Mouse (Mus musculus): ENCODE measurements around the gene Esam. TPM values are rescaled to one million over a fixed set of nuclear protein-coding genes. Genes with fewer than 3 reads are reported as not detected.

Esam gene
- total RNA-seq, 2 experiments from 2014 or later = 30.3 to 31.5 TPM

GRCm38 (mm10) chr9:37530031-37530887, 2.4 kb downstream of the Esam start:
- no peak for DNase-seq (ENCODE audit: low spot score in 2 of 2)

- DNase-seq (ENCODE audit: low spot score in 2 of 2) = peak; percentile 55 to 59
Observed at GRCm38 (mm10) chr9:37530888-37531705, 3.2 kb downstream of the Esam start.

- no peak for DNase-seq (ENCODE audit: low spot score in 2 of 2)
Observed at GRCm38 (mm10) chr9:37536851-37537250, 9.0 kb downstream of the Esam start.

- no peak for DNase-seq (ENCODE audit: low spot score in 2 of 2)
Observed at GRCm38 (mm10) chr9:37537658-37538250, 9.9 kb downstream of the Esam start.

DNA sequence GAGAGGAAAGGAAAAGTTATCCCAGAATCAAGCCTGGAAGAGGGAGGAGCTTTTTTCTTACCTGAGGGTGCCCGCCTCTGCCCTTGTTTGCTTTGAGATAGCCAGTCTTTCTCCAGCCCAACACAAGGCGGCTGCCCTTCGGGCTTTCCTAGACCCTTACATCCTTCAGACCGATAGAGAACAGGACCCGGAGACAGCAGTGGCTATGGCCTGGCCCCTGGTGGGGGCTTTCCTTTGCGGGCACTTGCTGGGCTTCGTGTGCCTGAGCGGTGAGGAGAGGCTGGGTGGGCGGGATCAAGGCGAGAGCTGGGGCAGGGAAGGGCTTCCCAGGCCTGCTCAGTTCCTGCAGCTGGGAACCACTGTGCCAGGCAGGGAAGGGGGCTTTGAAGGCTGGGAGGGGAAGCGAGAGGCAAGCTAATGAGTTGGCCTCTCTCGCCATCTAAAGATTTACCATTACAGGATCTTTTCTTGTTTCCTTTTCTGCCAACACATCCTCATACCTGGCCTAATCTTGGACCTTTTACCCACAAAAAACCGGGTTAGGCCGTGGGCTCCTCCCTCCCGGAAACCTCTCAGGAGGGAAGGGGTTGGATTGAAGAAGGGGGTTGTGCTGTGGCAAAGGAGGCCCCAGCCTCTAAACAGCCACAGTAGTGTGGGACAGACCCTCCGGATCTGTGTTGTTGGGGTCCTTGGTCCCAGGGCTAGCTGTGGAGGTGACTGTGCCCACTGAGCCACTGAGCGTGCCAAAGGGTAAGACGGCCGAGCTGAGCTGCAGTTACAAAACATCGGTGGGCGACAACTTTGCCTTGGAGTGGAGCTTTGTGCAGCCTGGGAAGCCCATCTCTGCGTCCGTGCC, 11.5 kb downstream of the Esam start, which contains the start of gene Vsig2:
Gene Vsig2, plus strand, starts transcription at position 86 of the 856 bp plus-strand sequence.
- DNase-seq (ENCODE audit: low spot score in 2 of 2) = peak in 1 of 2 experiments; percentile 28

DNA sequence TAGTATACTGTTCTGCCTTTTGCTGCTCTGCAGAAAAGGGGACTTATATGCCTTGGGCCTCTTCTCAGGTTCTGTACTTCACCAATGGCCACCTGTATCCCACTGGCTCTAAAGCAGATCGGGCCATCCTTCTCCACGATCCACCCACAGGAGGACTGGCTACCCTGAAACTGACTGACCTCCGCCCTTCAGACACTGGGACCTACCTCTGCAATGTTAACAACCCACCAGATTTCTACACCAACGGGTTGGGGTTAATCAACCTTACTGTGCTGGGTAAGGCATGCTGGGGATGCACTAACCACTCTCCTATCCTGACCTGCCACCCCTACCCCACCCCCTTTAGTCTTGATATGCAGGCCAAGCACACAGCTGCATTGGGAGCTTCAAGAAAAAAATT, 12.3 kb downstream of the Esam start:
- DNase-seq (ENCODE audit: low spot score in 2 of 2) = peak in 1 of 2 experiments; percentile 15

- DNase-seq (ENCODE audit: low spot score in 2 of 2) = no peak
Observed at GRCm38 (mm10) chr9:37540701-37541575, 13.1 kb downstream of the Esam start.

DNA sequence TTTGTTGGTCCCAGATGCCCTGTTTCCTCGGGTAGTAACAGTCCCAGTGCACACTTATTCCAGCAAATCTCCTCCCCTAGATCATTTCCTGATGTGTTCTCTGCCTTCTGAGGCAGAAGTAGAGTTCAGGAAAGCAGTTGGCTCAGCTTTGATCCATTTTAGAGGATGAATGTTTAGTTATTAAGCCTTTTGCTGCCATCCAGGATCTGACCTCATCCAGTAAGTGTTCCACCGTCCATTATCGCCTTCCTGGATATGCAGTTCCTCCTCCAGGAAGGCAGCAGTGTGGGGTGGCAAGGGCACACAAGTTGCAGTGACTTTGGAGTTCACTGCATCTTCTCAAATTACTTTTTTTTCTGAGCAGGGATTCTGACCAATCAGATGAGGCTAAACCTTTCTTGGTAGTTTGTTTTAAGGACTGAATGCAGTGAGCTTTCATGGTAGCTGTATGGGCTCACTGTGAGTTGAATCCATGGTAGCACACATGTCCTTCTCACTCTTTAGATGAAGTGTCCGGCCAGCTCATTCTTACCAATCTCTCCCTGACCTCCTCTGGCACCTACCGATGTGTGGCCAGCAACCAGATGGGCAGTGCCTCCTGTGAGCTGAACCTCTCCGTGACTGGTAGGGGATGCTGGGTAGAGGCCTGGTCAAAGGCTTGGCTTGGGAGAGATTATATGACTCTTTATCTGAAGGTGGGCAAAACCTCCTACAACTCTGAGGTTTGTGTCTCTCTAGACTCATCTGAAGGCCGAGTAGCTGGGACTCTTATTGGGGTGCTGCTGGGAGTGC, 14.2 kb downstream of the Esam start:
- no peak for DNase-seq (ENCODE audit: low spot score in 2 of 2)

DNA sequence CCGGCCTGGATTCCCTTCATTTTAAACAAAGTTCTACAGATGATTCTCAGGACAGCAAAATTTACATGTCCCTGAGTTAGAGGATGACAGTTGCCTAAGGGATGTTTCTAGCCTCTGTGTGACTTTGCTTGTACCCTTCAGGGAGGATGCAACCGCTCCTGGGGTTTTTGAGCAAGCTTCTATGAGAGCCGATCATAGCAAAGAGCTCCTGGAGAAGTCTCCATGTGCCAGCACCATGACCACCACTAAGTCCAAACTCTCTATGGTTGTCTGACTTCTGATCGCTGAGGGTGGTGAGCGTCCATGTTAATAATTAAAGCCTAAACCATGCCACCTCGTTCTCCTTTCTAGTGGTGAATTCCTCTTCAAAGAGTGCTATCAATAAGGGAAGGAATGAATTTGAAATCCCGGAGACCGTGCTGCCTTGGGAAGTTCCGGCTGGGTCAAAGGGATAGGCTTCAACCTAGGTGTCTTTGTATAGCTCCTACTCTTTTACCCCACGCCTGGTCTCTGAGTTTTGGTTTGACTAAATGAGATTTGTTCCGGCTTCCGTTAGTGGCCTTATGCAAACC, 16.1 kb downstream of the Esam start:
- DNase-seq (ENCODE audit: low spot score in 2 of 2) = no peak

- peak; percentile 77 to 84 for DNase-seq (ENCODE audit: low spot score in 2 of 2)
Observed at GRCm38 (mm10) chr9:37544447-37545165, 16.7 kb downstream of the Esam start.

DNA sequence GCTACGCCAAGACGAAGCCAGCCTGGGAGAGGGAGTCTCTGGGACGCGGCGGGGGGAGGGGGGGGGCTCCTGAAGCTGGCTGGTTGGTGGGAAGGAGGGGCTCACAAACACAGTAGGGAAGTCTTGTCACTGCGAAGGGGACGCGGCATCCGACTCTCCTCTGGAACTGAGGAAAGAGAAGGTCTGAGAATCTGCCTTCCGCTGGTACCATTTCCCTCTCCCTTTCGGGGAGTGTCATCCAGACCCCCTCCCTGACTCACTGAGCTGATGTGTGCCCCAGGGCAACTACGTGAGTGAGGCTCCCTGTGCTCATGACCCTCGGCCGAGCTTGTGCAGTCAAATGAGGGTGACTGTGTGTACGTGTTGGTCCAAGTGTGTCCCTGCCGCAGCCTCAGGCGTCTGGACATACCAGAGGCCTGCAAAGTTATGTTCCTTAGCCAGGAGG, 17.3 kb downstream of the Esam start:
- no peak for DNase-seq (ENCODE audit: low spot score in 2 of 2)

DNA sequence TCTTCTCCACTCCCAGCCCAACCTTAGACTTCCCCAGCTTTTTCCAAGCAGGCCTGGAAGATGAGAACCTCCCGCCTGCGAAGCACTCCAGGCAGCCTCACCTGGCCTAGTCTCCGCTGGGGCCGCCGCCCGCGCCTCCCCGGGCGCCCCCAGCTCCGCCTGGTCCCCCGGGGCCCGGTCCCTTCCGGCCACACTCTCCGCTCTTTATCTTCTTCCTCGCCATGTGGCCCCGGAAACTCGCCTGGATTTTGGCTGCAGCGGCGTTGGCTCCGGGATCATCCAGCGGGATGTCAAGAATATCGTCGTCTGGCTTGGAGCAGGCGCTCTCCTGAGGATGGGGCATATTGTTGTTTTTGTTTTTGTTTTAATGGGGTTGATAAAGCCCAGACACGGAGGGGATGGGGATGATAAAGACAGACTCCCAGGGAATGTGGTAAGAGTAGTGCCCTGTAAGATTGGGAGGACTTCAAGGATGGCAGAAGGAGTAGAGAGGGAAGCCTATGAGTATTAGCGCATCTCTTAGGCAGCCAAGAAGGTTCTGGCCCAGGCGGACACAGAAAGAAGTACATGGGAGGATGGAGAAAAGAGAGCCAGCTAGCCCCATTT, 18.1 kb downstream of the Esam start:
- DNase-seq (ENCODE audit: low spot score in 2 of 2) = no peak

DNA sequence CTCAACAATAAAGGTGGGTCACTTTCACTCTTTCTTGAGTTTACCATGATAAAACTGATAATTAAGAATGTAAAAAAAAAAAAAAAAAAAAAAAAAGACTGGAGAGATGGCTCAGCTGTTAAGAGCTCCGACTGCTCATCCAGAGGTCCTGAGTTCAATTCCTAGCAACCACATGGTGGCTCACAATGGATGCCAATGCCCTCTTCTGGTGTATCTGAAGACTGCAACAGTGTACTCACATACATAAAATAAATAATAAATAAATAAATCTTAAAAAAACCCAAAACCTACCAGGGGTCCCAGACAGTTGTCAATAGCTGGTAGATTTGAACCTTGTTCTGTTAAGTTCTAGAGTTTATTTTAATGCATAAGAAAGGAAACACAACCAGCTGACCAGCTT, 19.0 kb downstream of the Esam start:
- DNase-seq (ENCODE audit: low spot score in 2 of 2) = no peak

DNA sequence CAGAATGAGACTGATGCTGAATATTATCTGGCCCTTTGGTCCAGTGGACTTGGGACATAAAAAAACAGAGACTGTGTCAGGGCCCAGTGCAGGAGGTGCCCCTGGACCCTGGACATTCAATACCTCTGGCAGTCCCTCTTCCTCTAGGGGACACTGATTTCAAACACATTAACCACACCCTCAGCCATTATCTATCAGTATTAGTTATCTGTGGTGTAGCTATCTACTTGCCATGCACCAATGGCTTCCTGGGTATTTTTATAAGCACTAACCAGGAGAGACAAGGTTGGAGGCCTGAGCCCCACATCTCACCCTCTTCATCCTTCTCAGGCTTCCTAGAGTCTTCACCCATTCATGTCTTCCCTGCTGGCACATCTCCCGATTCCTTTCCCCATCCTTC, 22.6 kb downstream of the Esam start:
- no peak for DNase-seq (ENCODE audit: low spot score in 2 of 2)

DNA sequence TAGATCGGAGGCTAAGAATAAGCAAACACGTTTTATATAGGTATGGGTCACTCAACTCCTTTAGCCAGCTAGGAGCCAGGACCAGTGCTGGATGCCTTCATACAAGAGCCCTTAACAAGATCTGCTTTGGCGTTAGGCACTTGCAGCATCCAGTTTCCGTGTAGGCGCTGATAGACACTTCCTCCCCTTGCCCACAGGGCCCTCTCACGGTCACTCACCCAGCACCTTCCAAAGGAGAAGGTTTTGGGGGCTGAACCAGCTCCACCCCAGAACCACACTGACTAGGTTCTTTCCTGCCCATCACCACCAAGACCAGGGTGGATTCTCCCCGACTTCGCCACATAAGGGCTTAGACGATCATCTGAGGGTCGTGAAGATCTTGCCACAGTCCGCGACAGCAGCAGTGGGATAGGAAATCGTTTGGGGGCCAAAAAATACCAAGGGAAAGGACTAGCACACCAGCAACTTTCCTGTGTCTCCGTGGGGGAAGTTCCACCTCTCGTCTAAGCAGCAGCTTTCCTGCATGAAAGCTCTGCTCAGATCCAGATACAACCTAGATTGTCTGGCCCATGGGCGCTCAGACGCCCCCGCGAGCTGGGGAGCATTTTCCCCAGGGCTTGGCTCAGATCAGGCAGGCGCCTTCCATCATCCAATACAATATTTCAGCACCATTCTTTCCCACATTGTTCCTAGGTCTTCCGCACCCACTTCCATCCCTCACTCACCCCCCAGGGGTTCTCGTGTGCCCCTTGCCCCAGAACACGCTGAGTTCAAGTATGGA, 24.1 kb downstream of the Esam start:
- no peak for DNase-seq (ENCODE audit: low spot score in 2 of 2)

DNA sequence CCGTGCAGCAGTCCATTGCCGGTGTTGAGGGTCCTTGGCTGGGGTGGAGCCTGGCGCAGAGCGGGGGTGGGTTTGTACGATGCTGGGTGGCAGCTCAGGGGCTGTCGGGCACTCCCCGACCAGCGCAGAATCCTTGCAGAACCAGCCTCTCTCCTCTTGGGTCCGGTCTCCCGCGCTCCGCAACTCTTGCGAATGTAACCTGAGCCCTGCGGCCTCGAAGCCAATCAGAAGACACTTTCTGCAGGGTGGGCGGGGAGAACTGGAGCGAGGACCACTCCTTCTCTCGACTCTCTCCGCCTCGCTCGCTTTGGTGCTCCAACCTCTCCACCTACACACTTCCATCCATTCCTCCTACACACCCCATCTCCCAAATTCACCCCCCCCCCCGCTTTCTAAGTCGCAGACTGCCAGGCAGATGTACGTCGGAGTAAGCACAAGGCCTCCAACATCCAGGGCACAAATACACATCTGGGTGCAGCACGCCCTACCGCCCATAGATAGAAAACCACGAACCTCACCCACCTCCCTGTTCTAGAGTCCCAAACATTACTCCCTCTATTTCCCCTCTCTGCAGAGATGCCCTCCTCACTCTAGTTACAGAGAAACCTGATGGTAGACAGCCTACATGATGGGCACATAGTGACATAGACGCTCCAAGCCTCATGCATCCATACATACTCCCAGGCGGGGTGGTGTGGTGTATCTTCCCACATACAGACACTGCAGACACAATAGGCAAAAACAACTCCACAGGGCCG, 24.8 kb downstream of the Esam start, which contains the start of gene Nrgn:
Gene Nrgn, minus strand, starts transcription at position 369 of the 758 bp plus-strand sequence.
- peak; percentile 77 to 83 for DNase-seq (ENCODE audit: low spot score in 2 of 2)
